Mouse (Mus musculus): ENCODE data around the gene Slc6a12.

The Slc6a12 gene

GRCm38 (mm10) chr6:121412558-121413297, 69.9 kb downstream of the Slc6a12 start:
- DNase-seq (ENCODE audit: low spot score) = no peak
